Mouse (Mus musculus) brain, embryonic 14.5 days (tissue): ENCODE data around the gene Imp3.

ENCODE experiments used
- CTCF ChIP-seq: fragments of 200-500 bp; IDR thresholded peaks from 2 replicates; pipeline ENCODE4 v1.5.1; 2012; ENCODE audit warnings: inconsistent platforms, mild to moderate bottlenecking, moderate library complexity, borderline replicate concordance; ENCODE audit not compliant: insufficient read depth, insufficient read length; ENCODE audit errors: extremely low read depth
- POLR2A ChIP-seq: fragments of 200-500 bp; IDR thresholded peaks from 2 replicates; pipeline ENCODE4 v1.6.1; 2012; ENCODE audit warnings: mild to moderate bottlenecking, inconsistent platforms, borderline replicate concordance; ENCODE audit not compliant: poor library complexity, insufficient read depth, insufficient read length, severe bottlenecking; ENCODE audit errors: extremely low read depth

DNA sequence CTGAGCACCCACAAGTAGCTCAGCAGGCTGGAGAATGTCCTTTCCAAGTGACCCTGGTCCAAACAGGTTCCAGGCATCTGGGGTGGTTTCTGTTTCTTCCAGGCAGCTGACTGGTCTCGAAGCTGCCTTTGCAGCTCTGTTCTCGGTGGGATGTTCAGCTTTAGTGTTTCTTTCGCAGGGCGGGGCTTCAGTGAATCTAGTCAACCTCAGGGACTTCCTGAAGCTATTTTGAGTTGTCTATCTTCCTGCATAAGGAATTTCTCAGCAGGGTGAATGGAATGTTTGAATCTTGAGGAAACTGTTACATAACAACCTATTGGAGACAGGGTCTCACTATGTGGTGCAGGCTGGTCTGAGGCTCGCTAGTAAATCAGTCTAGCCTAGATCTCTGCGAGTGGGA, 42.9 kb downstream of the Imp3 start:
- TF ChIP-seq POLR2A (no peak), CTCF (no peak)
